Mouse (Mus musculus) liver, embryonic 14.5 days (tissue): ENCODE data around the gene Castor2. TPM values are rescaled to one million over a fixed set of nuclear protein-coding genes. Genes with fewer than 3 reads are reported as not detected.

Experiments
- ATAC-seq: fragments of 200-750 bp; cut with Nextera tagmentation; 2 replicates; pipeline ENCODE4 v1.8.0; 2017; ENCODE audit warnings: moderate number of reproducible peaks, mild to moderate bottlenecking, moderate library complexity; ENCODE audit not compliant: insufficient read depth
- DNase-seq, 3 experiments: peaks; one replicate each; pipeline ENCODE4 v3.0.0-alpha.2; 2012 to 2013; ENCODE audit warnings: low read depth in 3 of 3, low spot score in 3 of 3
- H3K27ac ChIP-seq: fragments of 300-500 bp; sonication (generic); 2 replicates; pipeline ENCODE4 v1.5.1; 2014; ENCODE audit warnings: moderate library complexity, mild to moderate bottlenecking, control low read depth, inconsistent platforms
- H3K27me3 ChIP-seq: fragments of 300-500 bp; sonication (generic); 2 replicates; pipeline ENCODE4 v1.6.1; 2014; ENCODE audit warnings: mild to moderate bottlenecking, low read length, moderate library complexity; ENCODE audit not compliant: control insufficient read depth, insufficient read depth
- H3K36me3 ChIP-seq: fragments of 300-500 bp; sonication (generic); replicated peaks from 2 replicates; pipeline ENCODE4 v1.6.1; 2014; ENCODE audit warnings: low read depth; ENCODE audit not compliant: control insufficient read depth, insufficient read depth
- H3K4me1 ChIP-seq, 2 experiments: fragments of 200-500 bp in 1 of 2; fragments of 300-500 bp in 1 of 2; sonication (generic) in 1 of 2; replicated peaks; 2 replicates each; pipeline ENCODE4 v1.6.1; 2012 to 2014; ENCODE audit warnings: antibody characterized with exemption in 1 of 2, inconsistent platforms in 1 of 2, low read length in 1 of 2; ENCODE audit not compliant: control insufficient read depth in 2 of 2, insufficient read depth in 2 of 2
- H3K4me2 ChIP-seq: fragments of 300-500 bp; sonication (generic); 2 replicates; pipeline ENCODE4 v1.6.1; 2014; ENCODE audit warnings: low read depth, mild to moderate bottlenecking, control low read depth, moderate library complexity
- H3K4me3 ChIP-seq, 2 experiments: fragments of 200-500 bp in 1 of 2; fragments of 300-500 bp in 1 of 2; sonication (generic) in 1 of 2; 2 replicates each; pipeline ENCODE4 v1.5.1; 2012 to 2014; ENCODE audit warnings: low read depth in 2 of 2, low read length in 2 of 2, mild to moderate bottlenecking in 2 of 2, control low read depth in 1 of 2, inconsistent platforms in 1 of 2, moderate library complexity in 1 of 2; ENCODE audit not compliant: insufficient read depth in 1 of 2
- H3K9ac ChIP-seq: fragments of 300-500 bp; sonication (generic); replicated peaks from 2 replicates; pipeline ENCODE4 v1.6.1; 2014; ENCODE audit warnings: mild to moderate bottlenecking, control low read depth, moderate library complexity
- H3K9me3 ChIP-seq: fragments of 300-500 bp; sonication (generic); 2 replicates; pipeline ENCODE4 v1.6.1; 2016; ENCODE audit warnings: low read length, mixed read lengths; ENCODE audit not compliant: control insufficient read depth
- CTCF ChIP-seq: IDR thresholded peaks from 2 replicates; pipeline ENCODE4 v1.5.1; 2016; ENCODE audit warnings: antibody characterized with exemption, low read depth, control low read depth
- EP300 ChIP-seq: IDR thresholded peaks from 2 replicates; pipeline ENCODE4 v1.6.1; 2016; ENCODE audit warnings: antibody characterized with exemption, low read depth
- WGBS: fragments of 180-500 bp; shearing (Covaris S2); extraction: QIAGEN DNeasy Blood & Tissue Kit; methylation state at CpG from one replicate; pipeline ENCODE4 v1.1.7; 2014; ENCODE audit not compliant: insufficient replicate concordance; 5-methylcytosine and 5-hydroxymethylcytosine counted together
- polyA plus RNA-seq, 2 experiments: library from polyadenylated mRNA; depleted of rRNA in 1 of 2; stranded (reverse) in 1 of 2; unstranded in 1 of 2; fragments of >200 nt; fragmentation: Nextera tagmentation in 1 of 2; extraction: Ambion mirVana in 1 of 2; gene quantifications; 2 replicates each; pipeline versions ENCODE4 v1.2.1 to v1.2.3; 2012 to 2014

The Castor2 gene
- polyA plus RNA-seq, 2 experiments = 0.21 to 0.28 TPM

DNA sequence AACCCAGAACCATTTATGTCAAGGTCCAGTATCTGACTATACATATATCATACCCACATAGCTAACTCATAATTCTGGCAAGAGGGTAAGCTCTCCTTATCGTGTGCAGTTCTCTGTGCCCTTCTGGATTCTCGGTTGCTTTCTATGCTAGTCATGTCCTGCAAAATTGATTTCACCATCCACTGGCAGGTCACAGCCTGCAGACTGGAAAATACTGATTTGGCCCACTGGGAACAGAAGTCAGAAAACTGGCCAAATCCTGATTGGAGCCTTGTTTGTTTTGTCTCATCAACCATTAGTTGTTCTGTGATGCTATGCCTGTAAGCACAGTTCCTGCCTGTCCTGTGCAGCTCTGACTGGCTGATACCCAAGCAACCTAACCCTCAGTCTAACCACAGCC lies 3.7 kb upstream of the Castor2 start:
- Histone ChIP-seq H3K9me3 (no peaks in the 10 kb centered on the region; the same call in 1 of the 2 replicates), H3K9ac (no peak overlapping the region), H3K4me2 (no peak overlapping the region), H3K27me3 (no peaks in the 10 kb centered on the region; the same call in 1 of the 2 replicates), H3K27ac (no peak overlapping the region), H3K4me3 (no peak overlapping the region), H3K4me1 (no peaks in the 10 kb centered on the region), H3K36me3 (no peaks in the 10 kb centered on the region)
- no peak for TF ChIP-seq CTCF
- TF ChIP-seq EP300 = no peak
- no peak for ATAC-seq
- WGBS = 61% methylated on average over 2 of the region's 2 CpGs
- no peak for DNase-seq

DNA sequence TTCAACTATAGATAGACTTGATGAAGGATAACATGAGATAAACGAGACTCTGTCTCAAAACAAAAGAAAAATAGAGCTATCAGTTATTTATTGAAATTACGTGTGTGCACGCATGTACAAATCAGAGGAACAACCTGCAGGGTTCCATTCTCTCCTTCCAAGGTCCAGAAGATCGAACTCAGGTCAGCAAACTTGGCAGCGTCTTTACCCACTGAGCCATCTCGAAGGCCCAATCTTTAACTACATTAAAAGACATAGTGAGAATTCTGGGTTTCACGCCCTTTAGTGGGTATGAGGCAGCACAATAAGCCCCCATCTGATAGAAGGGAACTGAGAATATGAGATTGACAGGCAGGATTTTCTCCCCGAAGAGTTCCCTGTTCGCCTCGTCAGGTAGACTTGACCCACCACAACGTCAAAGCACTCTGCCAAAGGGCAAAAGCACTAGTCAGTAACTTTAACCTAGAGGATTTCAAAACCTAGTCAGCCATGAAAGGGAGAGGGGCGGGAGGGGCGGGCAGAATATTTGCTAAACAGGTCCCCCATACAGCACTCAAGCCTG lies 1.1 kb upstream of the Castor2 start:
- H3K27me3 ChIP-seq = no peaks in the 10 kb centered on the region; the same call in 1 of the 2 replicates
- 29% methylated on average over 13 of the region's 13 CpGs for WGBS
- DNase-seq (no peak), ATAC-seq (no peak)
- H3K27ac ChIP-seq = no peak overlapping the region
- no peak for TF ChIP-seq EP300
- TF ChIP-seq CTCF = no peak
- peak overlapping the region in 1 of 2 experiments; percentile 60; a peak in 2 of 4 replicates for H3K4me3 ChIP-seq
- peak overlapping the region; percentile 73 for H3K4me2 ChIP-seq
- H3K9ac ChIP-seq = no peak overlapping the region
- H3K36me3 ChIP-seq = no peaks in the 10 kb centered on the region
- no peaks in the 10 kb centered on the region for H3K9me3 ChIP-seq
- H3K4me1 ChIP-seq = no peaks in the 10 kb centered on the region

DNA sequence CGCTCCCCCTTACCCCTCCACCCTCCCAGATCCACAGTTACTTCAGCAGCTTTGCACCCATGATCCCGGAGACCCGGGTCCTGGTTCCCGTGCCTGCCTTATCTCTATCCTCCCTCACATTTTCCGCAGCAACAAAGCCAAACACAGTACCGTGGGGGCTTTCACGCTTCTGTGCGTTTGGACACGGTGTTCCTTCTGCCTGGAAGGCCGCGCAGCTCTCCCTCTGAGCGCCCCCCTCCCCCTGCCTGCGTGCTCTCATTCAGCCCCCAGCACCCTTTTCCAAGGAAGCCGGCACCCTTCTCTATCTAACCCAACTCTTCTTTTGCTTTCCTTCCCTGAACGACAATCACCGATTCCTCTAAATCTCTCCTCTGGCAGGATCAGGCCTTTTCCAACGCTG lies 535 bp upstream of the Castor2 start:
- Histone ChIP-seq H3K9me3 (no peaks in the 10 kb centered on the region), H3K27me3 (no peaks in the 10 kb centered on the region; the same call in 1 of the 2 replicates), H3K9ac (no peak overlapping the region), H3K4me2 (peak overlapping the region; percentile 73), H3K4me1 (no peaks in the 10 kb centered on the region), H3K4me3 (peak overlapping the region; percentile 50 to 60), H3K27ac (no peak overlapping the region), H3K36me3 (no peaks in the 10 kb centered on the region)
- ATAC-seq = 0 out of 2 replicates have a peak, but pooled peaks have one; percentile 27
- DNase-seq = no peak
- no peak for TF ChIP-seq EP300
- no peak for TF ChIP-seq CTCF
- WGBS = under 1% methylated on average over 17 of the region's 17 CpGs

DNA sequence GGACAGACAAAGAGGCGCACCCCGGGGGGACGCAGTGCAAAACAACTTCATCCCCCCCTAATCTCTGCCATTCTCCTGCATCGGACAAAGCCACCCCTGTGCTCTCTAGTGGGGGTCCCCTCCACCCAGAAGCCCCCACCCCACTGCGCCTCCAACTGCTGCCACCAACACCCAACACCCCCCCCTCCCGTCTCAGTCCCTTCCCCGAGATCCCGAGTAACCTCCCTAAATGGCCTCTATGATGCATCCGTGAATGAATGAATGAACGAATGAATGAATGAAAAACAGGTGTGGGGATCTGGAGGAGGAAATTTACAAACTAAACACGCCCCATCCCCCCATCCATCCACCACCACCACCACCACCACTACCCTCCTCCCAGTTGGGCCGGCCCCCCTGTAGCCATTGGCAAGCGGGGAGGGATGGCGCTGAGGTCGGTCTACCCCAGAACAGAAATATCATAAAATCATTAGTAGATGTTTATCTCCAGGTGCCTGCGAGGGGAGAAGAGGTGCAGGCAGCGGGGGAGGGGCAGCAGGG lies 791 bp downstream of the Castor2 start:
- H3K4me2 ChIP-seq = peak overlapping the region; percentile 73
- H3K9ac ChIP-seq = no peak overlapping the region
- no peak overlapping the region for H3K27ac ChIP-seq
- ATAC-seq (peak; percentile 19), DNase-seq (no peak)
- TF ChIP-seq CTCF = no peak
- TF ChIP-seq EP300 = no peak
- H3K27me3 ChIP-seq = no peaks in the 10 kb centered on the region; the same call in 1 of the 2 replicates
- H3K4me3 ChIP-seq = peak overlapping the region in 1 of 2 experiments; percentile 60; a peak in 2 of 4 replicates
- H3K9me3 ChIP-seq = no peaks in the 10 kb centered on the region
- 10% methylated on average over 17 of the region's 17 CpGs for WGBS
- H3K4me1 ChIP-seq = no peaks in the 10 kb centered on the region
- no peaks in the 10 kb centered on the region for H3K36me3 ChIP-seq

DNA sequence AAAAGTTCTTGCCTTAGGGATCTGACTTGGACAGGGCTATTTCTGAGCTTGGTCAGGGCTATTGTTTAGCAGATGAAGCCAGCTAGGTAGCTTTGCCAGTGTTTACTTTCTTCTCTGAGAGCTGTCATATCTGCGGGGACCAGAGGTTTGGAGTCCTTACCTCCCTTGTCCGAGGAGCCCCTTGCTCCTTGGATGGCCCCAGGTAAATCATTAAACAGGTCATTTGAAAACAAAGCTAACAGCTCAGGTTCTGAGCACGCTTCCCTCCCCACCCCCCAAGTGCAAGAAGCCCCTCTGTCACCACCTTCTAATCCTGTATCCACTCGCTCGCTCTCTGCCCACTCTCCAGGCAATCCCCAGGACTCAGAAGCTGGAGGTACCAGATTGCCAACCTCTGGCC lies 1.8 kb downstream of the Castor2 start:
- TF ChIP-seq EP300 = no peak
- TF ChIP-seq CTCF = no peak
- no peaks in the 10 kb centered on the region for H3K9me3 ChIP-seq
- ATAC-seq = no peak
- no peak overlapping the region for H3K4me2 ChIP-seq
- DNase-seq = no peak
- no peak overlapping the region for H3K4me3 ChIP-seq
- no peaks in the 10 kb centered on the region; the same call in 1 of the 2 replicates for H3K27me3 ChIP-seq
- 60% methylated on average over 5 of the region's 5 CpGs for WGBS
- H3K36me3 ChIP-seq = no peaks in the 10 kb centered on the region
- no peak overlapping the region for H3K27ac ChIP-seq
- H3K9ac ChIP-seq = no peak overlapping the region
- no peaks in the 10 kb centered on the region for H3K4me1 ChIP-seq
